Mouse (Mus musculus) kidney, postnatal 4 days (tissue): ENCODE results near the gene Pnrc2.

Experiments
- DNase-seq, 2 experiments: peaks; one replicate each; pipeline ENCODE4 v3.0.0; 2021; ENCODE audit warnings: mixed read lengths in 2 of 2

The Pnrc2 gene

GRCm38 (mm10) chr4:135821772-135822171 is 51.9 kb downstream of the Pnrc2 start:
- DNase-seq, result no peak
